Mouse (Mus musculus) urinary bladder, postnatal 36 days (tissue): ENCODE data around the gene Slc45a3.
A peak's percentile ranks its signal among the peaks of the same experiment; 100 is the strongest.

ENCODE experiments used
- DNase-seq, 2 experiments: peaks; one replicate each; pipeline ENCODE4 v3.0.0; 2022; ENCODE audit warnings: low spot score in 2 of 2, mixed read lengths in 1 of 2

Slc45a3 gene

DNA sequence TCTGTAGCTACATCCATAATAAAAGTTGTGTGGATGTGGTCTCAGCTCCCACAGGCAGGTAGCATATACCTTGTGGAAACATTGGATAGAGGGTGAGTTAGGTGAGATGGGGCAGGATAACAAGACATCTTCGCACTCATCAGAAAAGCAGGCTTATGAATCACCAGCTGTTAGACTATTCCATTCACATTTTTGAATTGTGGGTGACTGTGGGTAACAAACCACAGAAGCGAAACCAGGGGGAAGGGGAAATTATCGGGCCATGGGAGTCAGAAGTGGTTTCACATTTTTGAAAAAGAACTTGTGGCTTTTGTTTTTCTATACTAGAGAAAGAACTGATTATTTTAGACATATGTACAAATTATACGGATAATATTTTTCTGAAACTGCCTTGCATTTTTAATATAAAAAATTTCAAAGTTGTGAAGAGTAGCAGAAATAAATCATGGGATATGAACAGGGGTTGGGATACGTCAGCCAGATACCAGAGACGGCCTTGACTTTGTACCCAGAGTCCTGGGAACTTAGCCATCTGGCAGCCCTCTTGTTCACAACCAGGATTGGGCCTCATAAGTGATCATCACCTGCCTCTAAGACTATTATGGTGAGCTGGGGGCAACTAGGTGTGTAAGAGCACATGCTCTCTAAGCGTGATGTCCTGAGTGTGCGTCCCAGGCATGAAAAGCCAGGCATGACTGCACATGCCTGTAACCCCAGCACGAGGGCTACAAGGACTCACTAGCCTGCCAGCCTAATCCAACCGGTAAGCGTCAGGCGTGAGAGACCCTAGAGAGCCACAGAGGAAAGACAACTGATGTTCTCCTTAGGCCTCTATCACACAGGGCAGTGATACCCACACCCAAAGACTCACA lies 30.6 kb downstream of the Slc45a3 start:
- no peak for DNase-seq

DNA sequence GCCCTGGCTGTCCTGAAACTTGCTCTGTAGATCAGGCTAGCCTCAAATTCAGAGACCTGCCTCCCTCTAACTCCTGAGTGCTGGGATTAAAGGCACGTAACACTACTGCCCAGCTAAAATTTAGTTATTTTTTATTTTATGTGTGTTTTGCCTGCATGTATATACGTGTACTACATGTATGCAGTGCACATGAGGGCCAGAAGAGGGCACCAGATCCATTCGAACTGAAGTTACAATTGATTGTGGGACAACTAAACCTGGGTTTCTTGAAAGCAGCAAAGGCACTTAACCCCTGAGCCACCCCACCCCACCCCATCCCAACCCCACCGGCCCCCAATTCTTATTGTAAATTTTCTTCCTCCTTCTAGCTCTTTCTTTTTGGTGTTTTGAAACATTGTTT lies 32.3 kb downstream of the Slc45a3 start:
- DNase-seq, result peak; percentile 42 to 67

DNA sequence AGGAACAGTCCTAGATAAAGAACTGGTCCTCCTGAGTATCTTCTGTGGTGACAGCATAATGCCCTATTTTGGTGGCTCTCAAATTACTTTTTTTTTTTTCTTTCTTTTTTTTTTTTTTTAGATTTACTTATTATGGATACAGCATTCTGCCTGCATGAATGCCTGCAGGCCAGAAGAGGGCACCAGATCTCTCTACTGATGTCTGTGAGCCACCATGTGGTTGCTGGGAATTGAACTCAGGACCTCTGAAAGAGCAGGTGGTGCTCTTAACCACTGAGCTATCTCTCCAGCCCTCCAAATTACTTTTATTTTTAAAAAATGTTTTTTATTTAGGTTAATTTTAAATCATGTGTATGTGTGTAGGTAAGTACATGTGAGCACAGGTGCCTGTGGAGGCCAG lies 37.7 kb downstream of the Slc45a3 start:
- no peak for DNase-seq

DNA sequence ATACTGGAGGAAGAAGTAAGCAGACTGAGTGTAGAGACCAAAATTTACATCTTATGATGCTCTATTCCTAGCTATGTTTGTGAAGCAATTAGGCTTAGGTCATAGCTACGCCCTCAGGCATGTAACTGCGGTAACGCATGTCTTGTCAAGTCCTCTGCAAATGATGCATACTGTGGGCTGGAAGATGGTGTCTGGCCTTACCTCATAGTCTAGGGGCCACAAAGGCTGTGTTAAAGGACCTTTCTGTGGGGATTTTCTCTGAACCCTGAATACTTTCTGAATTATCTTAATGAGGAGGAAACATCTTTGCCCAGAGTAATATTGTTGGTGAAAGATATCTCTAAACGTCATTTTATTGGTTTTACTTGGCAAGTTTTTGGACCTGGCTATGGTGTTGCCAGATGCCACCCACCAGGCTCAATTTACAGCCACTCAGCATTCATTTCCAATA lies 39.1 kb downstream of the Slc45a3 start:
- no peak for DNase-seq

DNA sequence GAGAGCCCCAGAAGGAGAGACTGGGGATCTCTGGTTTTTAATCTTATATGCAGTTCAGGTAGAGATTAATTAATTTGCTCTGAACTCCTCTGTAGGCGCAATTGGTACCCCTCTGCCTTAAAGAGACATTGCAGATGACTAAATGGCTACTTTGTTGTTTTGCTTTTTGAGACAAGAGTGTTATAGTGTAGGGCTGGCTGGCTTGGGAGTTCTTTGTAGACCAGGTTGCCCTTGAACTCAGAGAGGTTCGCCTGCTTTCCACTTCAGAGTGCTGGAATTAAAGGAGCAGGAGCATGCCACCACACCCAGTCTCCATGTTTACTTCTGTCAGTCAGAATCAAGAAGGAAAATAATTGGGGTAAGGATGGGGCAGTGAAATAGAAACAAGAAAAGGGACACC lies 40.3 kb downstream of the Slc45a3 start:
- DNase-seq, result no peak

DNA sequence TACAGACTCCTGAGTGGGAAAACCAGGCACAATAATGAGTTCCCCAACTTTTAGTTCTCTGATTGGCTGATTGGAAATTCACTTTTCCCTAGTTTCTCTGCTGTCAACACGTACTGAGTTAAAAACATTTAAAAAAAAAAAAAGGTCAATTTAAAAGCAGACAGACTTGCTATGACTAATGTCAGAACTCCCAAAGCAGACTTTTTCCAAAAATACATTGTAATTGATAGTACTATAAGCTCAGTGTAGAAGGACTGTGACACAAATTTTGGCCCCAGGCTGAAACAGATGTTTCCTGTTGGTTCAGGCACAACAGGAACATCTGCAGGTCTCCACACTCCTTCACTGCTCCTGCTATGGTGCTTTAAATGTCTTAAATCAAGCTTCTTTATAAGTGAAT lies 41.0 kb downstream of the Slc45a3 start:
- no peak for DNase-seq

DNA sequence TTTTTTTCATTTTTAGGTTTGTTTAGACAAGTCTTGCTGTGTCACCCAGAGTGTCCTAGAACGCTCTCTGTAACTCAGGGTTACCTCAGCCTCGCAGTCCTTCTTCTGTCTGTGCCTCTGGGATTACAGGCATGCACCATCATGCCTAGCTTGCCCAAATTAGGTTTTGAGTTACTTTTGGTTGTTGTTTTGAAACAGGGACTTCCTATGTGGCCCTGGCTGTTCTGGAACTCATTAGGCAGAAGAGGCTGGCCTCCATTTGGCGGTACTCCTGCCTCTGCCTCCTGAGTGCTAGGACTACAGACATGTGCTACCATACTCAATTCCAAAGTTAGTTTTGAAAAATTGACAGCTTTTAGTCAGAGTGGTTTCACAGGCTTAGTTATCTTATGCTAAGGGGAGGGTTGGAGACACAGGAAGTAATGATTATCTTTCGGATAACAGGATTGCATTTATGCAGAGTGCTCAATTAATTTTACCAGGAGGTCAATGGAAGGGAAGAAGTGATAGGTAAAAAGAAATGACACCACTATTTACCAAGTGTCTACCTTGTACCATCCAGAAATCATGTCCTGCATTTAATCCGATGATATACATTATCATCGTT lies 41.9 kb downstream of the Slc45a3 start:
- no peak for DNase-seq

DNA sequence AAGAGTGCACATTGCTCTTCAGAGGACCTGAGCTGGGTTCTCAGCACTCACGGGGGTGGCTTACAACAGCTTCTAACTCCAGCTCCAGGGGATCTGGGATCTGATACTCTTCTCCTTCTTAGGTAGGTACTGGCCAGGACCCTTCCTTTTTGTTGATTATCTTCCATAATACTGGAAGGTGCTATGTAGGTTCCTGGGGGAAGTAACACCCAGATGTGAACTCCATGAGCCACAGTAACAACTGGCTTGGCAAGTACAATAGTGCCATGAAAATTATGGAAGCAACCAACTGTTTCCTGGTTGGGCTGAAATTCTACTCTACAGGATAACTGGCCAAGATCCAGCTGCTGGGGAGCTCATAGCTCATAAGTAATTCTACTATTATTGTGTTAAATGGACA lies 42.7 kb downstream of the Slc45a3 start:
- no peak for DNase-seq

DNA sequence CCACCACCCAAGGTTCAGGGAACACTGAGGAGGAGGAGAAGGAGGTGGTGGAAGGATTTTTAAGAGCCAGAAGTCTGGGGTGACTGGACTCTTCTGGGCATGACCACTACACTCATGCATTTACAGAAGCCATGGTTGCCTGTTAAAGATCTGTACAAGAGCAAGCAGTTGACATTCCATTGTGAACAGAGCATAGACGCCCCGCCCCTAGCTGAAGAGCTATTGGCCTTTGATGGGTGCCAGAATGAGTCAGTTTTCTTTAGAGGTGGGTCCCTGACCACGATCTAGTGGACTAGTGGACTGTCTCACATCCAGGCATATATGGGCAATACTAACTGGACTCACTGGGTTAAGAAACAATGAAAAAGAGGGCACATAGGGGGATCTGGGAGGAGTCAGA lies 43.3 kb downstream of the Slc45a3 start:
- no peak for DNase-seq

DNA sequence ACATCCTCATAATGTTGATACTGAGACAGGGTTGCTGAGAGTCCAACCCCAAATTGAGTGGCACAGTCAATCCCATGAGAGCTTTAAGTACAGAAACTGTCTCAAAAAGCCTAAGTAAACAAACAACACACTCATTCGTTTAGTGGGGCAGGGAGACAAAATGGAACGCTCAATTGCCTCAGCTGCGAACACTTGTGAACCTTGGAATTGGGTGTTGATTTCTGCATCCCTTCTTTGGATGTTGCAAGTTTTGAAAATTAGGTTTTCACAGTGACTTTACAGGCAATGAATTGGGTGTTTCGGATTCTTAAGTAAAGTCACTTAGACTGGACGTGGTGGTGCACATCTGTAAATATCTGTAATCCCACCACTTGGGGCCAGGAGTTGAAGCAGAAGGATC lies 44.0 kb downstream of the Slc45a3 start:
- no peak for DNase-seq

DNA sequence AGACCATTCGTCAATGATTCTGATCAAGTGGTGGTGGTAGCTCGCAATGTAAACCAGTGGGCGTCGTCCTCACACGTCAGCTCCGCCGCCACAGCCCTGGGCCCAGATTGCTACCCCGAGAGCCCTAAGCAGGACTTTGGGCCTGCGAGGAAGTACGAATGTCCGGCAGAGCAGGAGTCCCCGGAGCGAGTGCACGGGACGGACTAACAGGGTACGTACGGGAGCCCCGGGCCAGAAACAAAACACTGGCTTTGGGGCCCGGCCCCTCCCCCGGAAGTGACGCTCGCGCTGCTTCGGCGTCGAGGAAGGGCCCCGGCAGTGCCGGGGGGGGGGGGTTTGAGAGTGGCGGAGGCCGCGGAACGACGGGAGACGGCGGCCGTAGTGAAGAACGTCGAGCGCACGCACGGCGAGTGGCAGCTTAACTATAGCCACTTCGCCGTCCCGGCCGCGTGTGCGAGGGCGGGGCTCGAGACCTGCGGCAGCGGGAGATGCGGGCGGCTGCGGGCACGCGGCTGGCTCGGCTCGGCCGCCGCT lies 44.6 kb downstream of the Slc45a3 start, which contains the start of gene Elk4:
Gene Elk4 (plus strand): TSS at position 326 of the 534 bp plus-strand sequence.
- DNase-seq, result peak; percentile 85 to 92

DNA sequence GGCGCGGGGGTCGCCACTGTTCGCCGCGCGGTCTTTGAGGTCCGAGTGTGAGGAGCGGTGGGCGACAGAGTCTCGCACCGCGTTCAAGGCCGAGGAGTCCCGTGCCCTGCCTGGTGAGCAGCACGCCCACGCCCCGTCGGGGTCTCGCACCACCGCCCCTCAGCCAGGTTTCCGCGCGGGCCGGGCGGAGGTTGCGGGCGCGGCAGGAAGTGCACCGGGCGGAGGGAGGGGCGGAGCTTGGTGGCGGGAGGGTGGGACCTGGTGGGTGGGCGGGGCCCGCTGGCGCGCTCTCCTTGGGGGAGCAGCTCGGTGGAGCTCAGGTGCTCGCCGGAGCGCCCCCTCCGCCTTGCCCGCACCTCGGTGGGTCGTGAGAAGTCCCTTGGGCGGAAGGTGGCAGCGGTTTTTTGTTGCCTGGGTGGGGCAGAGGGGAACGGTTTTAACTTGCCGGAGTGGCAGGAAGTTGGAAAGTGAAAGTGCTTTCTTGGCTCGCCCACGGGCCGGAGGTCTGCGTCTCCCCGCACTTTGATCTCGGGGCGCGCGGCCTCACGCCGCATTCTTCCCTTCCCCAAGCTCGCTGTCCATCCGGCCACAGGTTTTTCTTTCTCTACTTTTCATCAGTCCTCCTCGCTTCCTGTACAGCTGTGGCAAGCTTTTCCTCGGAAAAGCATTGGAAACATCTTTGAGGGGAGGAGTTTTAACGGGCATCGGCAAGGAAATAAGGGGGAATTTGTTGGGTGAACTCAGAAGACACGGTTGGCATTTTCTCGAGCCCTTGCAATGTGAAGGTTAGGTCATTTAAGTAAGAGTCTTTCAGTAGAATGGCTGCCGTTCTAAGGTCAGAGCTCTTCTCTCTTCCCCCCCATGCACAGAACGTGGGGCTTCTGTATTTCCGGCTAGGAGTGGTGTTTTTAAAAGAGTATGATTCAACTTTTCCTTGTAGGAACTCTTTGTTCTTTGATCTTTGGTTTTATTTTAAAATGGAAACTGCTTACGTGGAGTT lies 45.4 kb downstream of the Slc45a3 start:
- peak; percentile 80 to 84 for DNase-seq

DNA sequence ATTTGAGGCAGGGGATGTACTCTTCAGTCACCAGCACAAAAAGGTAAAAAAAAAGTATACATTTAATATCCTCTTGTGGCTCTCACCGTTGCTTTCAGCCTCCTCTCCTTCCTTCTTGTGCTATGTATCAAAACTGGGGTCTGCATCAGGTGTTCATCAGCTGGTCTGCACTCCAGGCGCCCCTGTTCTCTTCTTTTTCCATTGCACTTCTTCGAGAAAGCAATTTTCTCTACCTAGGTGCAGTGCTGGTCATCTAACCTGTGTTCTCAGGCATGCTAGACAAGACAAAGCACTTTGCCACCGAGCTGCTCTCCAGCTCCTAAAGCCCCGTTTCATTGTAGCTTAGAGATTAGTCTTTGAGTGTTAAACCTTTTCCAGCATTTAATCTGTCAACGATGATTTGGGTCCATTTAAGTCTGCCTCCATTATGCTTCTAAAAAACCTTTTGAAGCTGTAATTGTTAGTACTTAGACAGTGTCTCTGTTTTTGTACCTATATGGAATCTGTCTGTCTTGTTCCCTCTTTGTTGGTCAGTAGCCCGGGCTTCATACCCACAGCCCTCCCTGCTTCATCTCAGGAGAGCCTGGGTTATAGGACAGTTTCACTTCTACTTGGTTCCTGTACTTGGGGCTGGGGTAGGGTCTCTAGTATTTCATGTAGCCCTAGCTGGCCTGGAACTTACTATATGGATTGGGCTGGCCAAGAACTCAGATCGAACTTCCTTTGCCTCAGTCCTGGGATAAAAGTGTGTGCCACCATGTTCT lies 46.3 kb downstream of the Slc45a3 start:
- DNase-seq, result no peak

DNA sequence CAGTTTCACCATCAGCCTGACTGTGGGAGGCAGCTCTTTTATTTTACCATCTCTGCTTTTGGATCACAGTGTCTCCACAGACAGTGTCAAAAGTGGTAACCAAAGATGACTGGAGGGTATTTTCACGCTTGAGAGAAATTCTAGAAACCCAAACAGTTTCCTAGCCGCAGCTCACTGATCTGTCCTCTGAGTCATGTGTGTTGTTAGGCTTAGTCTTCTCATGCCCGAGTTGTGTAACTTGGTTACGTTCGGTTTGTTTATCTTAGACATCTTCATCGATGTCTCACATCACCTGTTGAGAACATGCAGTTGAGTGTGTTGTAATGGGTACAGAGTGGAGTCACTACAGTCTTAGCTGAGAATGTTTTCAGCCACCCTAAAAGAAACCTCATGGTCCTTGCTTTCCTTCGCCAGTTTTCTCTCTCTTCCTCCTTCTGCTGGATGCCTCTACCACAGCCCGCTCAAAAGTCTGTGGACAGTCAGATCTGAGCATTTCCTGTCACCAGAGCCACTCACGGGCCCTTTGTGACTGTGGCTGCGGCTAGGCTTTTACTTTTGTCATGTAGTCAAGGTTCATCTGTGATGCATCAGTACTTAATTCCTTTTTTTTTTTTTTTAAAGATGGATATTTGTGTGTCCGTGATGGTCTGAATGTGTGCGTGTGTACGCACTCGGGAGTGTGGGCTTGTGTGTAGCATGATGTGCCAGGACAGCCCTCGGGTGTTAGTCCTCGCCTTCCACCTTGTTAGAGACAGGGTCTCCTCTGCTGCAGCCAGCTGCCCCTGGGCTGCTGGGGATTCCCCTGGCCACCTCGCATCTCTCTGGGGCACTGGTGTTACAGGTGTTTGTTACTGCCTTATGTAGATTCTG lies 48.1 kb downstream of the Slc45a3 start:
- no peak for DNase-seq

DNA sequence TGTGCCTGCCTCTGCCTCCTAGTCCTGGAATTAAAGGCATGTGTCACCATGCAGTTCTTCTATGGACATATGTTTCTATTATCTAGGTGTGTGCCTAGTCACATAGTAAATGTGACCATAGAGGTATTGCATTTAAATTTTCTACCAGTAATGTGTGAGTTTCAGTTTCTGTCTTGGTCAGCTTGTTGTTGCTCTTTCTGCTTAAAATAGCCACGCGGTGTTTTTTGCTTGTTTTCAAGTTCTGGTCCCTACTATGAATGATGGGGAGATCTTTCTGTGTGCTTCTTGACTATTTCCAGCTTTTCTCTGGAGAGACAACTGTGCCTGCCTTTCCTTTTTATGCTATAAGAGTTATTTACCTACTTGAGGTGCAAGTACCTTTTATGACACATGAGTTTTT lies 49.0 kb downstream of the Slc45a3 start:
- DNase-seq, result no peak

DNA sequence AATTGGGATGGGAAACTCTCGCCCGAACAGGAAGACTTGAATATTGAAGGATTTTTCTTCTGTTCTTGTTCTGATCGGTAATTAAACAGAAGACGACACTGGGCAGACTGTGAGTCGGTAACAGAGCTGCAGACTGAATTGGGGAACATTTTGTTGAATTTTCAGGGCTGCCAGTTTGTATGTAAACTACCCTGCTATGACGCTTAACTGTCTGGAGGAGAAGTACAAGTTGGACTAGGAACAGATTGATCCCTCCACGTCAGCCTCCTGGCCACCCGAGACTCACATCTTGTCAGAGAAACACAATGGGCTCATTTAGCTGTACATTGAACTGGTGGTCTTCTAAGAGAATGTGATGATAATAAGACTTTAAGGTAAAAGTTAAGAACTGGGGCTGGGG lies 50.1 kb downstream of the Slc45a3 start:
- no peak for DNase-seq

DNA sequence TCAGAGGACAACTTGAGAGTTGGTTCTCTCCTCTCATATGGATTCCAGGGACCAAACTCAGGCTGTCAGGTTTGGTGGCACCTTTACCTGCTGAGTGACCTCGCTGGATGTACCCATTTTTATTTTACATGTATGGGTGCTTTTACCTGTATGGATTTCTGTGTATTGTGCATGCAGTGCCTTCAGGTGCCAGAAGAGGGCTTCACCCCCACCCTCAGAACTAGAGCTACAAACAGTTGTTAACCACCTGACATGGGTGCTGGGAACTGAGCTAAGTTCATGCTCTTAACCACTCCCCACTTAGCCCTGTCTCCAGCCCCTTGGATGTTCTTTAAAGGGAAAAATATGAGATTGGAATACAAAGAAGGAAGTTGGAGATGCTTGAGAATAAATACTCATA lies 52.0 kb downstream of the Slc45a3 start:
- no peak for DNase-seq

DNA sequence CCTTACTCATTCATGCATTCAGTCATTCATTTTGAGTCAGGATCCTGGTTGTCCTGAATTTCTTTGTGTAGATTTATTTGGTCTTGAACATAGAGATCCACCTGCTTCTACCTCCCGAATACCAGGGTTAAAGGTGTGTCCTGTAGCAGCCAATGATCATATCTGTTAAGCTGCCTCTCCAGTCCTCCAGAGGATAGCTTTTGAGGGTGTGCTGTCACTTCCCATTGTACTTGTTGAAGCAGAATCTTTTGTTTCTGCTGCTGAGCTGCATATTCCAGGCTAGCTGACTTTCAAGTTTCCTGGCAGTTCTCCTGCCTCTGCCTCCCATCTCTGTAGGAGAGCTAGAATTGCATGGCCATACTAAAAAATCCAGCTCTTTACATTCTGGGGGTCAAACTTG lies 53.9 kb downstream of the Slc45a3 start:
- DNase-seq, result no peak

DNA sequence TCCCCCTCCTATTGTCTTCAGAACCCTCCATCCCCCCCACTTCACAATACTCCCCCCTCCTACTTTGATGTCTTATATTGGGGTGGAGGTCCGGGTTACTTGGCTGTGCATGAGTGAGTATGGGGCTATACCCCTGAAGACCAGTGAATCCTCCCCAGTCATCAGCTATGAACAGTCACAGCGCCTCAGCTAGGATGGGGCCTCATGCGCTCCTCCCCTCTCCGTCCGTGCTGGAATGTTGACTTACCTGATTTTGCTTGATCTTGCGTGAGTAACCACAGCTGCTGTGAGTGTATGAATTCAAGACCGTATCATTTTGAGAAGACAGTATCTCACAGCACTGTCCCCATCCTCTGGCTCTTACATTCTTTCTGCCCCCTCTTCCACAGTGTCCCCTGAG lies 57.1 kb downstream of the Slc45a3 start:
- no peak for DNase-seq

DNA sequence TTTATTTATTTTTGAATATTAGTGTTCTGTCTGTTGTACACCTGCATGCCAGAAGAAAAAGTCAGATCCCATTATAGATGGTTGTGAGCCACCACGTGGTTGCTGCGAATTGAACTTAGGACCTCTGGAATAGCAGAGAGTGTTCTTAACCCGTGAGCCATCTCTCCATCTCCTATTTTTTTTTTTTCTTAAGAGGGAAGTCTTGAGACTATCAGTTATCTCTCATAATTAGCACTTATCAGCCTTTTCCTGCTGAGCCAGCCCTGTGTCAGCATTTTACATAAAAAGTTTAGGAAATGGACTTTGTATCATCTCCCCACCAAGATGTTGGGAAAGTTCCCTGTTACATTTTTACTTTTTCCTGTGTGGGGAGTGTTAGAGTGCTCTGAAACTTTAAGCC lies 59.3 kb downstream of the Slc45a3 start:
- DNase-seq, result no peak
